Mouse (Mus musculus): Measurements from ENCODE around the gene Styx.
"Not testable (repeated sequence)": the region's sequence is repeated elsewhere in the genome, so short reads cannot be mapped to it uniquely, and the experiment has no call there.

Gene Styx

GRCm38 (mm10) chr14:45364211-45365195, 13.6 kb downstream of the Styx start:
- DNase-seq = peak; percentile 35 to 65

DNA sequence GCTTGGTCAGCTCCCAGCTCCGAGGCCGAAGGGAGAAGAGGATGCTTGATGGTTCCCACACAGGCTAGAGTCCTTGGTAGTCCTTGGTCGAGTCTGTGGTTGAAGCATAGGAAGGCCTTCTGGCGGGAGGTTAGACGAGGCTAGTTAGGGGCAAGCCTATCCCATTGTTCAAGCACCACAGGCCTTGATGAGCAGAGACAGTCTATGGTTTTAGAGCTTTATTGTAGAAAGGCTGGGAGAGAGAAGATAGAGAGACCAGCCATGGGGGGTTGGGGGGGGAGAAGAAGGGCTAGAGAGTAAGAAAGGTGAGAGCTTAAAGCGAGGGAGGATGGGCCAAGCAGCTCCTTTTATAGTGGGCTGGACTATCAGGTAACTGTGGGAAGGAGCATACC, 14.3 kb downstream of the Styx start:
- no peak for DNase-seq

DNA sequence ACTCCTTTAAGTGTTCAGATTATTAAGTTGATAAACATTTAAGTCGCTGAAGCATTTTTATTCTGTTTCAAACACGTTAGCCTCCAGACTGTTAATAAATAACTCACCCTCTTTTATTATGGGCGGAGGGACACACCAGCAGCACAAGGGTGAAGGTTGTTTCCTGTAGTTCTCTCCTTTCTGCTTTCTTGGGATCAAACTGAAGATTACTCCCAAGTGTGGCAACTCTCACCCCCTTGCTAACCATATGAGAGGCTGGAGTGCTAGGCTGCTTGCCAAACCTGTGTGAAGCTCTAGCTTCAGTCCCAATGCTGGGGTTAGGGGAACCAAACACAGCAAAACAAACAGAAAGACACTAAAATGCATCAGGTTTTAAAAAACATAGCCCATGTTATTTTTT, 27.9 kb downstream of the Styx start:
- DNase-seq = peak; percentile 62 to 65

DNA sequence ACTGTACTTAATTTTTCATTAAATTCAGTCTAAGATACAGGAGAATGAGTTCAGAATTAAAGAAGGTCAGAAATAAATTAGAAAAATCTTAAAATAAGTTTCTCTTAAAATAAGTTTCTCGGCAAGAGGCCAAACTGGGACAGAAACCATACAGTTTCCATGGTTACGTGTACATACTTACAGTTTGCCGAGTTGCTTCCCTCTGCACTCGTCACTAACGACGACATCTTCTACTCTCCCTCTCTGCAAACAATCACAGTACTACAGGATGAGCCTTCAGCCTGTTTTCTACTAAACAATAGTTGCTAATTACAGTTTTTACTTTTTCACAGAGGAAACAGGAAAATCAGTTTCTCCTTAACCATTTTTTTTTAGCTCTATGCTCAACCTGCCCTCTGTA, 29.9 kb downstream of the Styx start:
- no peak for DNase-seq

GRCm38 (mm10) chr14:45382912-45383311, 32.0 kb downstream of the Styx start:
- peak in 1 of 2 experiments; percentile 31 for DNase-seq

DNA sequence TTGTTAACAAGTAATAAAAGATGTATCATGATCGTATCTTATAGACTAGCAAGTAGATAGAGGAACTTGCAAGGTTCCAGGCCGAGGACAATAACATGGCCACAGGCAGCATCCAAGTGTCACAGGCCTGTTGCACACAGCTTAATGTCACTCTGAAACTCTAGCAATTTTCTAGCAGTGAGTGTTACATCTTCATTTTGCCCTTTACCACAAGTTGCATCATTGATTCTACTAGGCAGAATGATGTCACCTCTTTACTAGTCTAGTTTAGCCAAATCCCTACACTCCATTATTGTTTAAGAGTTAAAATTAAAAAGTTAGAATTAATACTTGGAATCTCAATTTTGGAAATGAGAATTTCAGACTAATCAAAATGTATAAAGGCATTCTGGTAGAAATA, 34.7 kb downstream of the Styx start:
- DNase-seq = no peak

- peak in 1 of 2 experiments; percentile 86 for DNase-seq
Observed at GRCm38 (mm10) chr14:45387480-45387879, 36.6 kb downstream of the Styx start.

GRCm38 (mm10) chr14:45388345-45389181, 37.7 kb downstream of the Styx start:
- peak; percentile 95 to 98 for DNase-seq

- peak in 1 of 2 experiments; percentile 18 for DNase-seq
Observed at GRCm38 (mm10) chr14:45389194-45389593, 38.3 kb downstream of the Styx start.

DNA sequence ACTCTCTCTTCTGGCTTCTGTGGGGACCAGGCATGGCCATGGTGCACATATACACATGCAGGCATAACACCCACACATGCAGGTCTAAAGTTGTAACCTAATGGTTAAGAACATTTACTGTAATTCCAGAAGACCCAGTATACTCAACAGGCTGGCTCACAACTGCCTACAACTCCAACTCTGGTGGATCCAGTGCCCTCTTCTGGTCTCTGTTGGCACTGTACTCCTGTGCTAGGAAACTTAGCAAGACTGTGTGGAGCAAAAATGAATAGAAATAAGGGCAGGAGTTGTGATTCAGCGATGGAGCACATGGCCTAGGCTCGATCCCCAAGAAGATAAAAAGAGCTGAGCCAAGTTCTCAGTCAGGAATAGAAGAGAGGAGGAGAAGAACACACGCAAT, 48.9 kb downstream of the Styx start:
- DNase-seq = peak; percentile 48 to 73

DNA sequence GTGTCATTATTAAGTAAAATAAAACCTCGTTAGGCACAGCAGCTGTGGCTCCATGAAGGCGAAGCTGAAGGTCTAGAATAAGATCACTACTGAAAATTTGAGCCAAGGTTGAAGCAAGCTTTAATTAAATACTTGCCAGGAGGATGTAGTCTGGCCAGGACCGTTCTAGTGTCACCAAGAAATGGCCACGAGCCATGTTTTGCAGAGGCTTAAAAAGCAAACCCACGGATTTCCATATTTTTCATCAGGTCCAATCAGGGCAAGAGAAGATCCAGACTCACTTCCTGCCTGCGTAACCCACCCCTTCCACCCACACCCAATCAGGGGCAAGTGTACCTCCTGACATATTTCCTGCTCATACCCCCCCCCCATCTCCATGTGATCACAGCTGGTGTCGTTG, 52.8 kb downstream of the Styx start:
- no peak for DNase-seq

DNA sequence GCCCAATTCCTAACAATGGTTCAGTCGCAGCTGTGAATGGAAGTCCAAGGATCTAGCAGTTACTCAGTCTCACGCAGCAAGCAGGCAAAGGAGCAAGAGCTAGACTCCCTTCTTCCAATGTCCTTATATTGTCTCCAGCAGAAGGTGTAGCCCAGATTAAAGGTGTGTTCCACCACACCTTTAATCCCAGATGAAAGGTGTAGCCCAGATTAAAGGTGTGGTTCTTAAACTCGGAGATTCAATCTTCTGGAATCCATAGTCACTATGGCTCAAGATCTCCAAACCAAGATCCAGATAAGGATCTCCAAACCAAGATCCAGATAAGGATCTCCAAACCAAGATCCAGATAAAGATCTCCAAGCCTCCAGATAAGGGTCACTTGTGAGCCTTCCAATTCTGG, 53.9 kb downstream of the Styx start, which contains the start of gene Gnpnat1:
Gnpnat1 (minus strand) TSS at position 101 of the 400 bp plus-strand sequence.
- DNase-seq = not testable (repeated sequence)

- DNase-seq = no peak
Observed at GRCm38 (mm10) chr14:45416265-45416664, 65.4 kb downstream of the Styx start.

DNA sequence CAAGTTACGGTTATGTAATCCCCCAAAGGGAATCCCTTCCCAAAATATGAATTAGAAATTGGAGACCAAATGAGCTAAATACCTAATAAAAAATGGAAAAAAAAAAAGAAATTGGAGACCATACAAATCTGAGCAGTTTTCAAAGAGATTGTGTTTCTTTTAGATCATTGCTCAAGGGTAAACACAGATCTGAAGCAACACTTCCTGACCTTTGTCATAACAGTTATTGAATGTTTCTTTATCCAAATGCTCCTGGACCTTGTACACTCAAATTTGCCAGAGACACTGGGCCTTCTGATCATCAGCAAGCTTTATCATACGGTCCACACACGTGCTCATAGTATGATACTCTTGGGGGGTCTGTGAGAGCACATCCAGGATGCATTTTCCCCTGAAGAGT, 67.7 kb downstream of the Styx start:
- no peak for DNase-seq

- no peak for DNase-seq
Observed at GRCm38 (mm10) chr14:45419323-45419722, 68.4 kb downstream of the Styx start.

GRCm38 (mm10) chr14:45422371-45422770, 71.5 kb downstream of the Styx start:
- DNase-seq = no peak

DNA sequence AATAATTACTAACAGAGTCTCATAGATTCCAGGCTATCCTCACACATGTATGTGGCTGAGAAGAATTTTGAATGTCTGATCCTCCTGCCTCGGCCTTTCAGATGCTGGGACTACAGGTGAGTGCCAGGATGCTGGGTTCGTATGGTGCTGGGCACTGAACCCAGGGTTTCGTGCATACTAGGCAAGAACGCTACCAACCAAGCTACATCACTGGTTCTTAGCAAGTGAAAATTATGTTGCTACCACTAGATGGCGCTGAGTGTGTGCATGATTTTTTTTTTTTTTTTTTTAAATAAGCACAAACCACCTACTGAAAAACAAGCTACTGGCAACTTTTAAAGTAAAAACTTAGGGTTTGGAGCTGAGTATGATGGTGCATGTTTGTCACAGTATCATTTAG, 72.3 kb downstream of the Styx start:
- peak; percentile 57 to 66 for DNase-seq

GRCm38 (mm10) chr14:45430066-45430842, 79.4 kb downstream of the Styx start:
- peak; percentile 71 to 87 for DNase-seq

DNA sequence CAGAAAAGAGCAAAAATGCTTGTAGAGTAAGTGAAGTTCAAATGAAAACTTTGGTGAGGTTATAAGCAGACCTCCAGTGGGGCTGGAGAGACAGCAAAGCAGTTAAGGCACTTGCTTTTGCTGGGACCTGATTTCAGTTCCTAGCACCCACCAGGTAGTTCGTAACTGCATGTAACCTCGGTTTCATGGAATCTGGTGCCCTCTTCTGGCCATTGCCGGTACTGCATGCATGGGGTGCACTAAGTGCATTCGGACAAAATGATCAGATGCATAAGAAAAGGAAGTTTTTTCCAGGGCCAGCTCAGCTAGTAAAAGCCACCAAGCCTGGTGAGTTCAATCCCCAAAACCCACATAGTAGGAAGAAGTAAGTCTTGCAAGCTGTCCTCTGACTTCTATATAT, 81.1 kb downstream of the Styx start:
- DNase-seq = peak in 1 of 2 experiments; percentile 46

DNA sequence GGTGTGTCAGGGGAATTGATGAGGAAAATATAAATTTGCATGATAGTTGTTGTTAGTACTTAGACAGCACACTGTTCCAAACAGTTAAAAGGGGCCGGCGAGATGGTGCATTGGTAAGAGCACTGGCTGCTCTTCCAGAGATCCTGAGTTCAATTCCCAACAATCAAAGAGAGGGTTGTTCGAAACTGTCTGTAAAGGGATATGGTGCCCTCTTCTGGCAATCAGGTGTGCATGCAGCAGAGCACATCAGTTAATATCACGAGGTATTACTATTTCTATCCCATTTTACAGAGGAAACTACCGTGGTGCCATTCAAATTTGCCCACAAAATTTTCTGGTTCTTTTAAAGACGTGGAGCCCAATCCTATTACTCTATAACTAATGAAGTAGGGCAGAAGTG, 83.3 kb downstream of the Styx start:
- DNase-seq = no peak

DNA sequence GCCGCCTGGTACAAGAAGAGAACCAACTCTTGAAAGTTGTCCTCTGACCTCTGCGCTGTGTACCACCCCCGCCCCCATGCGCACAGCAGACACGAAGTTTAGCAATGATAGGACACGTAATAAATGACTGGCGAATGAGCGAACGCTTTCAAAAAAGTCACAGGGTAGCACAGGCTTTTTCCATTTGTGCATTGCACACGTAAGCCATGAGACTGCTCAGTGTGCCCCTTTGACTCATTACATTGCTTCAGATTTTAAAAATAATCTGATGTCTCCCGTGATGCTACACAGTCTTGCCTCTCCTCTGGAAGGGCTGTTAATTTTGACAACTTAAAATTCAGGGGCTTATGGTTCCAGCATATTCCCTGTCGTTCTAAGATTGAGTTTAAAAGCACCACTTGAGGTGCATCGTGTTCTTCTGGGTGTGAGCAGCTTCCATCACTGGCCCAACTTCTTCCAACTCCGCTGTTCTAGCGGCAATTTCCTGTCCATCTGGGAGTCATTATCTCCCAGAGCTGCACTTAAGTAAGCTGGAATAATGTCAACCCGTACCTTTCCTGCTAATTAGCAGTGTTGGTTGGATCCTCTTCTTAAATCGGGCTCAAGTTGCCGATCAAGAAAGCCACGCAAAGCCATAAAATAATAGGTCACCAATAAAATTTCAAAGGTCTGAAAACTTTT, 87.5 kb downstream of the Styx start:
- peak in 1 of 2 experiments; percentile 39 for DNase-seq

DNA sequence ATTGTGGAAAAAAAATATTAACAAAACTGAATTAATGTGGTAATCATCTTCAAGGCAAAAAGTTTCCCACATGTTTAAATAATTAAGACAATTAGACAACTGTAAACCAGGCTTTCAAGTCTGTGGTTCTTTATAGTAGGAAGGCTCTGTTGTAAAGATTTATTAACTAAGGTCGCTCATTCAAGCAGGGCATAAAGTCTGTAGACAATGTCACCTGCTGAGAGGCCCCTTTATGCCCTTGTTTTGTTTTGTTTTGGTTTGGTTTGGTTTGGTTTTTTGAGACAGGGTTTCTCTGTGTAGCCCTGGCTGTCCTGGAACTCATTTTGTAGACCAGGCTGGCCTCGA, 88.0 kb downstream of the Styx start:
- DNase-seq = no peak
